Mouse (Mus musculus) embryonic facial prominence, embryonic 14.5 days (tissue): ENCODE results near the gene Rasgef1c. TPM values are rescaled to one million over a fixed set of nuclear protein-coding genes. Genes with fewer than 3 reads are reported as not detected.

Source experiments
- ATAC-seq: fragments of 200-750 bp; cut with Nextera tagmentation; 2 replicates; pipeline ENCODE4 v1.8.0; 2017; ENCODE audit warnings: low read depth, moderate number of reproducible peaks, moderate TSS enrichment
- DNase-seq: peaks from one replicate; pipeline ENCODE4 v3.0.0-alpha.2; 2015; ENCODE audit warnings: low spot score
- H3K27ac ChIP-seq: fragments of 300-500 bp; sonication (generic); replicated peaks from 2 replicates; pipeline ENCODE4 v1.5.1; 2014; ENCODE audit warnings: low read depth, mild to moderate bottlenecking, low read length, moderate library complexity
- H3K27me3 ChIP-seq: fragments of 300-500 bp; sonication (generic); replicated peaks from 2 replicates; pipeline ENCODE4 v1.6.1; 2014; ENCODE audit warnings: low read length; ENCODE audit not compliant: control insufficient read depth, insufficient read depth
- H3K36me3 ChIP-seq: fragments of 300-500 bp; sonication (generic); 2 replicates; pipeline ENCODE4 v1.6.1; 2014; ENCODE audit warnings: low read length, mixed read lengths; ENCODE audit not compliant: control insufficient read depth, insufficient read depth
- H3K4me1 ChIP-seq: fragments of 300-500 bp; sonication (generic); 2 replicates; pipeline ENCODE4 v1.6.1; 2014; ENCODE audit warnings: antibody characterized with exemption, low read length; ENCODE audit not compliant: control insufficient read depth, insufficient read depth
- H3K4me2 ChIP-seq: fragments of 300-500 bp; sonication (generic); 2 replicates; pipeline ENCODE4 v1.6.1; 2014; ENCODE audit warnings: low read depth, mild to moderate bottlenecking, low read length, moderate library complexity, mixed read lengths
- H3K4me3 ChIP-seq: fragments of 300-500 bp; sonication (generic); 2 replicates; pipeline ENCODE4 v1.5.1; 2014; ENCODE audit warnings: low read depth, mild to moderate bottlenecking, low read length
- H3K9ac ChIP-seq: fragments of 300-500 bp; sonication (generic); 2 replicates; pipeline ENCODE4 v1.6.1; 2014; ENCODE audit warnings: low read depth, mild to moderate bottlenecking, low read length, moderate library complexity, mixed read lengths
- H3K9me3 ChIP-seq: fragments of 300-500 bp; sonication (generic); 2 replicates; pipeline ENCODE4 v1.6.1; 2016; ENCODE audit warnings: low read length; ENCODE audit not compliant: control insufficient read depth
- WGBS: fragments of 180-500 bp; shearing (Covaris S2); extraction: QIAGEN DNeasy Blood & Tissue Kit; methylation state at CpG from one replicate; pipeline ENCODE4 v1.1.7; 2014; 5-methylcytosine and 5-hydroxymethylcytosine counted together
- microRNA-seq: library from miRNA; unstranded; fragments of <30 nt; microRNA quantifications from one replicate; pipeline ENCODE4, GENCODE M21; 2016; ENCODE audit warnings: borderline number of aligned reads
- polyA plus RNA-seq: library from polyadenylated mRNA; unstranded; fragments of >200 nt; fragmentation: Nextera tagmentation; extraction: Ambion mirVana; gene quantifications from 2 replicates; pipeline ENCODE4 v1.2.1, GENCODE M21; 2014

Rasgef1c gene
- polyA plus RNA-seq, 1 experiment from 2014 or later: 1.4 TPM

DNA sequence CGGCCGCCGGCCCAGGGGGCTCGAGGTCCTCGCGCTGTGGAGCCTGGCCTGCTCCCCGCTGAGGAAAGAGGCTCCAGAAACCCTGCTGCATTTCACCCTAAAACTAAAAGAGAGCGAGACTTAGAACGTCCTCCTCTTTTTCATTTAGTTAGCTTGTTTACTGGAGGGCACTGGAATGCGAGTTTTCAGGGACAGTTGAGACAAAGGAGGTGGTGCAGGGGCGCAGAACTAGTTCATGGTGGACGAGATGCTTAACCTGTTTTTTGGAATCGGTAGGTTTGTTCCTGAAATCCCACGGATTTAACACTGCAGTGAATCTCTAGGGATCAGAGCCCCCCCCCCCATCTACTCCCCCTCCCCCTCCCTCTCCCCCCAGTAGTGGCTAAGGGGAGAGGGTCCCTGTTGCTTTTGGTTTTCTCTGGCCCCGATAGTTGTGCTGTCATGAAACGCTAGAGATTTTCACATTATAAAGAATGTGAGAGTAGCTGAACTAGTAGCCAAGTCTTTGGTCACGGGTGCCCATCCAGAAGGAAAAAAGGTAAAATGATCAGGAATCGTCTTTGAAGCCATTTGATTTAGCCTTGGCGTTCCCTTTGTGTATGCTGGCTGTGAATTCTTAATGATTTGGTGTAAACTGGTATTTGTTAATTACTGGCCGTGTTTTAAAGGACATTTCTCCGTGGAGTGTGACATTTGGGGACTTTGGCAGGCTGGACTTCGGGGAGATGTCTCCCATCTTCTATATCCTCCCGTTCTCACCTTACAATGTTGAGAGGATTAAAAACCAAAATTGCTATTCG is 124.3 kb downstream of the Rasgef1c start:
- no peaks in the 10 kb centered on the region for H3K36me3 ChIP-seq
- no peaks in the 10 kb centered on the region for H3K27me3 ChIP-seq
- H3K9me3 ChIP-seq: no peaks in the 10 kb centered on the region
- H3K4me2 ChIP-seq: peak overlapping the region; percentile 81
- DNase-seq (no peak), ATAC-seq (peak; percentile 10)
- peaks cover 18% of the 10 kb centered on the region for H3K4me1 ChIP-seq
- 5% methylated on average over 24 of the region's 24 CpGs for WGBS
- peak overlapping the region; percentile 92 for H3K27ac ChIP-seq
- peak overlapping the region; percentile 95 for H3K4me3 ChIP-seq
- H3K9ac ChIP-seq: peak overlapping the region; percentile 97

DNA sequence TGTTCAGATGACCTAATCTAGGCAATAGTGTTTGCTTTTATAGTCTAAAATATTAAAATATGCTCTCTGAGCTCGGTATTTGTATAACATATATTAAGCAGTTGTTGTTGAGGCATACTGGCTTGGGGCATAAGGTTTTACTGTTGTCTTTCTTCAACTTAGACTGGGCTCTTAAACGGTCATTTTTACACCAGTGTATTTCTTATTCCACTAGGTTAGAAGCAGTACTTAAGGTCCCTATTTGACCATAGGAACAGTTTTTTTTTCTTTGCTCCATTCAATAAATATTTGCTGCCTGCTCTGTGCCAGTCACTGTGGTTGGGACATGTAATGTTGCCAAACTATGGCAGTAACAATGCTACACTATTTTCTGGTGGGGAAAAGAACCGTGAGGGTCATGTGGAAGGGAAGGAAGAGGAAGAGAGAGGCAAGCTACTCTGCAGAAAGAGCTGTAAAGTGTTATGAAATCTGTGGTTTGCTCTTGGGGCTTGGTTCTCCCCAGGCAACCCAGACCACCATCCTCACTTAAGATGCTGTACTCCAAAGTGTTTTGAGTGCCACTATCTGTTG is 125.0 kb downstream of the Rasgef1c start:
- Histone ChIP-seq H3K4me3 (peak overlapping the region; percentile 95), H3K36me3 (no peaks in the 10 kb centered on the region), H3K9me3 (no peaks in the 10 kb centered on the region), H3K27me3 (no peaks in the 10 kb centered on the region), H3K4me2 (peak overlapping the region; percentile 81), H3K4me1 (peaks cover 18% of the 10 kb centered on the region), H3K27ac (no peak overlapping the region), H3K9ac (peak overlapping the region; percentile 97)
- 20% methylated on average over 3 of the region's 3 CpGs for WGBS
- DNase-seq (no peak), ATAC-seq (no peak)

DNA sequence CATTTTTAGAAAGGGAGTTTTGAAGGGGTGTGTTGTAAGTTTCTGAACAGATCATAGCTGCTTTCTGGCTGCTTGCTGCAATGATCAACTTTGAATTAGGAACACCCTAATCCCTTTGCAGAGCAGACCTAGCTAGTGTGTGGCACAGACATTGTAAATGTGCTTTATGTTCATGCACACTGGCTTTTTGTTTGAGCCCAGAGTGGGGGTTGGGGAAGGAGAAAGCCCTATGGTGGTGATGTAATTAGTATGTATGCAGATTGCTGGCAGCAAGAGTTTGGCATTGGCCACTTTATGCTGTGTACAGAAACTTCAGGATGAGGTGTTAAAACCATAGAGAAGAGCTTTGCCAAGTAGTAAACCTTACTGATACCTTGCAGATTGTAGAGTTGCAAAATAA is 126.8 kb downstream of the Rasgef1c start:
- no peak overlapping the region for H3K4me3 ChIP-seq
- peaks cover 18% of the 10 kb centered on the region for H3K4me1 ChIP-seq
- no peaks in the 10 kb centered on the region for H3K27me3 ChIP-seq
- no peaks in the 10 kb centered on the region for H3K36me3 ChIP-seq
- no peak overlapping the region for H3K9ac ChIP-seq
- DNase-seq (peak; percentile 38), ATAC-seq (no peak)
- H3K9me3 ChIP-seq: no peaks in the 10 kb centered on the region
- no peak overlapping the region for H3K27ac ChIP-seq
- no peak overlapping the region for H3K4me2 ChIP-seq

Small RNA genes within 50 kb of the gene (microRNA-seq; reads per million reads assigned to microRNA genes)
- gene Gm23492: not detected

Other genes with a start within 250 kb of the Rasgef1c start
- not detected in 2 replicates for gene Scgb3a1, start 238.2 kb upstream of the Rasgef1c start, polyA plus RNA-seq
- gene Cnot6, start 189.1 kb upstream of the Rasgef1c start, polyA plus RNA-seq: 56.4 and 60.1 TPM in 2 replicates
- gene Gfpt2, start 107.7 kb upstream of the Rasgef1c start, polyA plus RNA-seq: 22.5 and 26.9 TPM in 2 replicates
- gene Mapk9, start 55.1 kb upstream of the Rasgef1c start, polyA plus RNA-seq: 41.7 and 43.0 TPM in 2 replicates
- gene Rnf130, start 123.5 kb downstream of the Rasgef1c start, polyA plus RNA-seq: 75.5 and 80.3 TPM in 2 replicates
- 40.1 and 44.0 TPM in 2 replicates for gene Tbc1d9b, start 229.6 kb downstream of the Rasgef1c start, polyA plus RNA-seq